Mouse (Mus musculus): Measurements from ENCODE around the gene Zfp978. TPM values are rescaled to one million over a fixed set of nuclear protein-coding genes. Genes with fewer than 3 reads are reported as not detected.
"Not testable (repeated sequence)": the region's sequence is repeated elsewhere in the genome, so short reads cannot be mapped to it uniquely, and the experiment has no call there.

Gene Zfp978
- total and polyA plus RNA-seq, 2 experiments from 2014 or later: not detected

DNA sequence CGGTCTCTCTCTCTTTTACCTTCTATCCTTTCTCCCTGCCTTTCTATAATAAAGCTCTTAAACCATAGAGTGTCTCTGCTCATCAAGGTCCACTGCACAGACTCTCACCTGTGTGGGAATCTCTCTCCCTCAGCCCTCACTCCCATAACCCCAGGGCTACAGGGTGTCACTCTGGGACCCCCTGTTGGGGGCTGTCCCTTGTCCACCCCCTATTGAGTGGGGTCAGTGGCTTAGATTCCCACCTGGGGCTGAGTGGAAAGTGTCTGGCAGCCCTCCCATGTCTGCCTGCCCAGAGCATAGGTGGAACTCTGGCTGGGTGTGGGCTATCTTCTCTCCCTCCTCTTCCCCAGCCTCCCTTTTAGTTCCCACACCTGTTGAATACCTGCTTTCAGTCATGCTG, 37.6 kb downstream of the Zfp978 start:
- WGBS: 80% methylated on average over 1 of the region's 1 CpGs
- H3K27me3 ChIP-seq (ENCODE audit: insufficient read depth, low read length); DNase-seq; ATAC-seq; H3K4me3 ChIP-seq (ENCODE audit: low read depth, low read length); H3K27ac ChIP-seq (ENCODE audit: low read depth, low read length); H3K4me1 ChIP-seq (ENCODE audit: insufficient read depth); H3K36me3 ChIP-seq (ENCODE audit: insufficient read depth); H3K4me2 ChIP-seq (ENCODE audit: low read depth); H3K9ac ChIP-seq: not testable (repeated sequence)
- peaks cover 45% of the 10 kb centered on the region for H3K9me3 ChIP-seq (ENCODE audit: low read length)

DNA sequence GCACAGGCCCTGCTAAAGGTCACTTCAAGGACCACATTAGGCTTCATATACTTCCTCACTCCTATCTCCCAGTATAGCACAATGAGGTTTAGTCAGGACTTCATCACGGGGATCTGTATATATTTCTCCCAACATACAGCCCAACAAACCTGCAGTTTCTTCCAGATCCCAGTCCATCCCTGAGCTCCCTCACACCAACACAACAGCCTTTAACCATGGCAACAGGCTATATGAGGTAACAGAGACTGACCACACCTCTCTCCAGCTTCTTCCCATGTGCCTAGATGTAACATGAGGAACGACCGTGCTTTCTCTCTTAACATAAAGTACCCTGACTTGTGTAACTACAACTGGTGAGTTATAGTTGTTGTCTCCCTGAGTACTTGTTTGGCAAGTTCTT, 38.4 kb downstream of the Zfp978 start:
- not testable (repeated sequence) for H3K4me3 ChIP-seq (ENCODE audit: low read depth, low read length); ATAC-seq; H3K27ac ChIP-seq (ENCODE audit: low read depth, low read length); H3K36me3 ChIP-seq (ENCODE audit: insufficient read depth); H3K4me2 ChIP-seq (ENCODE audit: low read depth); H3K9ac ChIP-seq; DNase-seq; H3K27me3 ChIP-seq (ENCODE audit: insufficient read depth, low read length); H3K4me1 ChIP-seq (ENCODE audit: insufficient read depth)
- WGBS: 78% methylated on average over 3 of the region's 3 CpGs
- H3K9me3 ChIP-seq (ENCODE audit: low read length): peaks cover 53% of the 10 kb centered on the region

DNA sequence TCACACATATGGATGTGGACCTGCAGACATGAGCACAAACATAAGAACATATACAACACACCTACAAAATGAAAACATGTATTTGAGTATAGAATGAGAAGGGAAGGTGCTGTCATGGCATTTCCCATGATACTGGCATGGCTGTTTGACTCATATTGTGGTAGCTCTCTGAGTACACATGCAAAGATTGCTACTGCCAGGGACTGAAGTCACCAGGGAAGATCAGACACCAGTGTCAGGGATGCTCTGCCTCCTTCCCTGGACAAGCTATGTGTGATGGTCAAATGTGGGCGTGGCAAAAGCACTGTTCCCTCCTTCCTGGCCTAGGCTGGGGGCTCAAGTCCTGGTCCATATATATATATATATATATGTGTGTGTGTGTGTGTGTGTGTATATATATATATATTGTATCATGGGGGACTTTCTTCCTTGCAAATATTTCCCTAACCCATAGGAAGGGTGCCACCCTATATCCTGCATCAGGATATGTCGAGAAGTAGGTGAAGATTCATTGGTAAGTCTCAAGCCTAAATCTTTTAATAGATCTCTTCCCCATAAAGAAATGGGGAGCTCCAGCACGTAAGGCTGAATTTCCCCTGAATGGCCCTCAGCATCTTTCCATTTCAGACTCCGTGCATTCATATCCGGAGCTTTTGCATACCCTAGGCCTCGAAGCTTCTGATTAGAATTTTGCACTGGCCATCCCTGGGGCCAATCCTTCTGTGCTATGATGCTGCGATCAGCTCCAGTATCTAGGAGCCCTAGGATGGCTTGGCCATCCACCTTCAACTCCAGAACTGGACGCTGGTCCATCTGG, 39.1 kb downstream of the Zfp978 start:
- H3K4me3 ChIP-seq (ENCODE audit: low read depth, low read length); H3K27me3 ChIP-seq (ENCODE audit: insufficient read depth, low read length); H3K36me3 ChIP-seq (ENCODE audit: insufficient read depth); H3K4me2 ChIP-seq (ENCODE audit: low read depth); H3K4me1 ChIP-seq (ENCODE audit: insufficient read depth); H3K9ac ChIP-seq; ATAC-seq; DNase-seq; H3K27ac ChIP-seq (ENCODE audit: low read depth, low read length): not testable (repeated sequence)
- H3K9me3 ChIP-seq (ENCODE audit: low read length): peaks cover 54% of the 10 kb centered on the region
- WGBS: 85% methylated on average over 8 of the region's 8 CpGs

DNA sequence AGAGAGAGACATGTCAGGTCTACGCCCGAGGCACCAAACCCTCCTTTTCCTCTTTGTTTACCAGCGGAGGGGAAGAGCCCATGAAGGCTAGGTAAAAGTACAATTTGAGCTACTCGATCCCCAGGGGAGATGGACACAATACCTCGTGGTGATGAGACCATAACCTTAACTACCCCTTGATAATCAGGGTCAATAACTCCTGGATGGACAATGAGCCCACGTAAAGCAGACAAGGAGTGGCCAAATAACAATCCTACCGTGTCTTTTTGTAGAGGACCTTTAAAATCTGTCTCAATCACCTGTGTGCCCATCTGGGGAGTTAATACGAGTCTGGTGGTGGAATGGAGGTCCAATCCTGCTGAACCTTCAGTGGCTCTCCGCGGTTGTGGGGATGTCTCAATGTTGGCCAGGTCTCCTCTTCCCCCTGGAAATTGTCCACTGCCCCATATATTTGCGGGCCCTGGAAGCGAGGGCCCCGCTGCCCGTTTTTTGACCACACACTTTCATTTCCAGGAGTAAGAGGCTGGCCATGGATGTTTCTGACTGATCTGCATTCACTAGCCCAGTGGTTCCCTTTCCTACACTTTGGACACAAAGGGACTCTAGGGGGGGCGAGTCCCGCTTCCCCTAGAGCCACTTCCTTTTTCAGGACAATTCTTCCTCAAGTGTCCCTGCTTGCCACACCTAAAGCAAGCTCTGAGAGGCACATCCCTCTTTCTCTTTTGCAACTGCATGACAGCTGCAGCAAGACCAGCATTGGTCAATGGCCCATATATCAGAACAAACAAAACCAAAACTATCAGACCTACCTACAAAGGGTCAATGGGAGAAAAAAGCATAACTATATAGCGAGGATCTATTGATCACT, 40.0 kb downstream of the Zfp978 start:
- not testable (repeated sequence) for H3K4me3 ChIP-seq (ENCODE audit: low read depth, low read length); H3K4me1 ChIP-seq (ENCODE audit: insufficient read depth); DNase-seq; H3K4me2 ChIP-seq (ENCODE audit: low read depth); H3K27me3 ChIP-seq (ENCODE audit: insufficient read depth, low read length); H3K9ac ChIP-seq; H3K27ac ChIP-seq (ENCODE audit: low read depth, low read length); ATAC-seq; H3K36me3 ChIP-seq (ENCODE audit: insufficient read depth)
- peaks cover 54% of the 10 kb centered on the region for H3K9me3 ChIP-seq (ENCODE audit: low read length)
- WGBS: 83% methylated on average over 15 of the region's 17 CpGs

DNA sequence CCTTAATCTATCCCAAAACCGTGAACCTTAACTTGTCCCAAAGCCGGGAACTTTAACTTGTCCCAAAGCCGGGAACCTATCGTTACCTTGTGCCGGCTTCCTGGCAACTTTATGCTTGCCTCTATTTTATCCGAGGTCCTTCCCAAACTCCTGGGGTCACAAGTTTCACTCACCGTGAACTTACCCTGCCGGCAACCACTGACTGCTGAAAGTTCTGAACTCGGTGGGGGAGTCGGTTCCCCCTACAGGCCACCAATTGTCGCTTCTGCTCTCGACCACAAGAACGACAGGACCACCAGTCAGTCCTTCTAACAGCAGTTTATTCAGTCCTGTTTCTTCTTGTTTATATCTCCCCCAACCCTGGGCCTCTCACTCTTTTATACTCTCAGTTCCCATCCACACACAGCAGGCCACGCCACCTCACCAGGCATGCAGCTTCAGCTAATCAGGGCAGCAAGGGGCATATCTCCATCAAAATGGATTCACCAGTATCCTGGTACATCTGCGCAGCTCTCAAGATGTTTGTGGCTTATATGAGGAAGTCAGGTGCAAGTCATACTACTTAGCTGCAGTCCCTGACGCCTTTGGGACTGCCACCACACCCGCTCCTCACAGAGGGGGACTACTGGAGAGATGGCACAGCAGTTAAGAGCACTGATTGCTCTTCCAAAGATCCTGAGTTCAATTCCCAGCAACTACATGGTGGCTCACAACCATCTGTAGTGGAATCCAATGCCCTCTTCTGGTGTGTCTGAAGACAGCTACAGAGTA, 40.8 kb downstream of the Zfp978 start:
- not testable (repeated sequence) for DNase-seq; H3K4me2 ChIP-seq (ENCODE audit: low read depth); H3K9ac ChIP-seq; H3K4me3 ChIP-seq (ENCODE audit: low read depth, low read length); H3K36me3 ChIP-seq (ENCODE audit: insufficient read depth); H3K27me3 ChIP-seq (ENCODE audit: insufficient read depth, low read length); H3K4me1 ChIP-seq (ENCODE audit: insufficient read depth); ATAC-seq; H3K27ac ChIP-seq (ENCODE audit: low read depth, low read length)
- WGBS: 84% methylated on average over 17 of the region's 17 CpGs
- H3K9me3 ChIP-seq (ENCODE audit: low read length): peaks cover 51% of the 10 kb centered on the region

DNA sequence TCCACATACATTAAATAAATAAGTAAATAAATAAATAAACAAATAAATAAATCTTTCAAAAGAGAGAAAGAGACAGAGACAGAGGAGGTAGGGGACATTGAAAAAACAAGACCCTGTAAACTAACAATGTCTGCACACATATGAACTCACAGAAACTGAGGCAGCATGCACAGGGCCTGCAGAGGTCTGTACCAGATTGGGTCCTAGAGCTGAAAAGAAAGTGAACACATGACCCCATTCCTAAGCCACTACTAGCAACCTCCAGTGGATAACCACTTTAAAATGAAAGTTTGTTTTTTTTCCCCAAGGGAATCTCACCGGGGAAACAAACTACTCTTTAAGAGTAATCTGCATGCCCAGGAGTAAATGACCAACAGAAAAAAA, 41.4 kb downstream of the Zfp978 start:
- not testable (repeated sequence) for H3K4me1 ChIP-seq (ENCODE audit: insufficient read depth); H3K27ac ChIP-seq (ENCODE audit: low read depth, low read length); ATAC-seq; H3K36me3 ChIP-seq (ENCODE audit: insufficient read depth); H3K4me2 ChIP-seq (ENCODE audit: low read depth); DNase-seq; H3K27me3 ChIP-seq (ENCODE audit: insufficient read depth, low read length); H3K9ac ChIP-seq; H3K4me3 ChIP-seq (ENCODE audit: low read depth, low read length)
- WGBS: 22% methylated on average over 1 of the region's 1 CpGs
- H3K9me3 ChIP-seq (ENCODE audit: low read length): peaks cover 51% of the 10 kb centered on the region

DNA sequence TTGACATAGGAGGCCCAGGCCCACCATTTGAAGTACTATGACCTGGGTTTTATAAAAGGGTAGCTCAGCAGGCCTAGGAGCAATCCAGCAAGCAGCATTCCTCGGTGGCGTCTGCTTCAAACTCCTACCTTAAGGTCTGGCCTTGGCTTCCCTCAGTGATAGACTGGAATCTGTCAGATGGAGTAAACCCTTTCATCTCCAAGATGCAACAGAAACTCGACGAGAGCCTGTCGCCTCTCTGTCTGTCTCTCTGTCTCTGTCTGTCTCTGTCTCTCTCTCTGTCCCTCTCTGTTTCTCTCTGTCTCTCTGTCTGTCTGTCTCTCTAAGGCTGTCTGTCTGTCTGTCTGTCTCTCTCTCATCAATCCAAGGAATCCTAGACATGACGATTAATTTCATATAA, 42.4 kb downstream of the Zfp978 start:
- not testable (repeated sequence) for H3K36me3 ChIP-seq (ENCODE audit: insufficient read depth); H3K4me1 ChIP-seq (ENCODE audit: insufficient read depth); H3K9ac ChIP-seq; H3K4me3 ChIP-seq (ENCODE audit: low read depth, low read length); H3K27ac ChIP-seq (ENCODE audit: low read depth, low read length); DNase-seq; ATAC-seq; H3K4me2 ChIP-seq (ENCODE audit: low read depth); H3K27me3 ChIP-seq (ENCODE audit: insufficient read depth, low read length)
- H3K9me3 ChIP-seq (ENCODE audit: low read length): peaks cover 43% of the 10 kb centered on the region
- WGBS: 93% methylated on average over 6 of the region's 6 CpGs

DNA sequence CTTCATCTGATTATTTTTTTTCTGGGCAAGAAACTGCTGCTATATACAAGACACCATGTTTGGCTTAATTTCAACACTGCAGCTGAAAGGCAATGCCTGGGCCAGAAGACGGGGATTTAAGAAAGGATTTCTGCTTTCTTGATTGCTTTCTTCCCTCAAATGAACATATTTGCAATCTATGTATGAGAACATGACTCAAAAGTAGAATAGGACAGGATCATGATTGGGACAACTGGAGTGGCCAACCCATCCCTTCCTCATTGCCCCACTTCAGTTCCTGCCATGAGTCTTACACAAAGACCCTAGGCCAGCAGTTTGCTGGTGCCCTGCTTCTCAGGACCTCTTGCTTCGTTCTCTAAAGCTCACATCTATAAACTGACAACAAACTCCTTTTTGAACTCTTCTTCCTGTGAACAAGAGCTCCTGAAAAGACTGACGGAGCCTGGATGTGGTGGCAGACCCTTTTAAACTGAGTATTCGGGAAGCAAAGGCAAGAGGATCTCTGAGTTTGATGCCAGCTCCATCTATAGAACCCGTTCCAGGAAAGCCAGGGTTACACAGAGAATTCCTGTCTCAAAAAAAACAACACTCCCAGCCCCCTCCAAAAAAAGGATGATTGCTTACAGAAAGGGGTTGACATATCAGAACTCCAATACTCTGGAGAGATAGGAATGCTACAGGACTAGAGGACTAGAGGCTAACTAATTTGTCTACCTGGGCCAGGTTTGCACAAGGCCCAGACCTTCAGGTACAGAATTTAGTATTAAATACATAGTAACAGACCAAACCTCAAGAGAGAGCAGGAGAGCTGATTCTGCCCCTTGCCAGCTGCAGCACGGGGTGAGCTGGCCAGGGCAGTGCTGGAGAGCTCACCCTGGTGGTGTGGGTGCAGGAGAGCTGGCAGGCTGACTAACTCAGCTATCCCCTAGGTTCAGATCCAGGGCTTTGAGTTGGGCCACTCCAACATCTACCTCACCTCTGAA, 43.1 kb downstream of the Zfp978 start:
- not testable (repeated sequence) for DNase-seq; H3K36me3 ChIP-seq (ENCODE audit: insufficient read depth); ATAC-seq; H3K9ac ChIP-seq; H3K4me3 ChIP-seq (ENCODE audit: low read depth, low read length); H3K27me3 ChIP-seq (ENCODE audit: insufficient read depth, low read length); H3K27ac ChIP-seq (ENCODE audit: low read depth, low read length); H3K4me2 ChIP-seq (ENCODE audit: low read depth); H3K4me1 ChIP-seq (ENCODE audit: insufficient read depth)
- 79% methylated on average over 5 of the region's 6 CpGs for WGBS
- H3K9me3 ChIP-seq (ENCODE audit: low read length): peaks cover 37% of the 10 kb centered on the region

All from forebrain, postnatal 0 days (tissue).